Mouse (Mus musculus) gastrocnemius, postnatal 25 days (tissue): ENCODE measurements at regions not wholly inside any gene's neighbourhood (a gene's known extent, or its start where the extent isn't known, plus 50 kb on each side); places are given as distances from the start of the nearest gene placed in this dataset.

Experiments
- DNase-seq: peaks from one replicate; pipeline ENCODE4 v3.0.0; 2022

GRCm38 (mm10) chr4:125265575-125265974, 137.9 kb upstream of the Zc3h12a start:
- no peak for DNase-seq

- no peak for DNase-seq
Observed at GRCm38 (mm10) chr4:125265065-125265464, 137.4 kb upstream of the Zc3h12a start.

- no peak for DNase-seq
Observed at GRCm38 (mm10) chr4:125261547-125261946, 133.9 kb upstream of the Zc3h12a start.

GRCm38 (mm10) chr4:125259306-125259705, 131.7 kb upstream of the Zc3h12a start:
- no peak for DNase-seq

- DNase-seq, result no peak
Observed at GRCm38 (mm10) chr4:125257916-125258315, 130.3 kb upstream of the Zc3h12a start.

GRCm38 (mm10) chr4:125253161-125253560, 125.5 kb upstream of the Zc3h12a start:
- DNase-seq, result no peak

GRCm38 (mm10) chr4:125252228-125252627, 124.6 kb upstream of the Zc3h12a start:
- no peak for DNase-seq

GRCm38 (mm10) chr4:125249061-125249460, 121.4 kb upstream of the Zc3h12a start:
- DNase-seq, result no peak

- DNase-seq, result no peak
Observed at GRCm38 (mm10) chr4:125246171-125246570, 118.5 kb upstream of the Zc3h12a start.

- DNase-seq, result no peak
Observed at GRCm38 (mm10) chr4:125242512-125242911, 114.9 kb upstream of the Zc3h12a start.

- no peak for DNase-seq
Observed at GRCm38 (mm10) chr4:125241577-125242262, 114.1 kb upstream of the Zc3h12a start.

- no peak for DNase-seq
Observed at GRCm38 (mm10) chr4:125231711-125232260, 104.1 kb upstream of the Zc3h12a start.

GRCm38 (mm10) chr4:125227194-125227593, 99.6 kb upstream of the Zc3h12a start:
- DNase-seq, result no peak

- DNase-seq, result no peak
Observed at GRCm38 (mm10) chr4:125222922-125223321, 95.3 kb upstream of the Zc3h12a start.

- no peak for DNase-seq
Observed at GRCm38 (mm10) chr4:125220314-125220713, 92.7 kb upstream of the Zc3h12a start.

- no peak for DNase-seq
Observed at GRCm38 (mm10) chr4:125219209-125219608, 91.6 kb upstream of the Zc3h12a start.

- DNase-seq, result no peak
Observed at GRCm38 (mm10) chr4:125214306-125214705, 86.7 kb upstream of the Zc3h12a start.

GRCm38 (mm10) chr4:125212176-125212530, 84.5 kb upstream of the Zc3h12a start:
- no peak for DNase-seq

- DNase-seq, result no peak
Observed at GRCm38 (mm10) chr4:125211459-125212175, 84.0 kb upstream of the Zc3h12a start.

GRCm38 (mm10) chr4:125210719-125211118, 83.1 kb upstream of the Zc3h12a start:
- no peak for DNase-seq

GRCm38 (mm10) chr4:125208136-125208915, 80.7 kb upstream of the Zc3h12a start:
- DNase-seq, result no peak

- DNase-seq, result no peak
Observed at GRCm38 (mm10) chr4:125203521-125203920, 75.9 kb upstream of the Zc3h12a start.
